Mouse (Mus musculus) adrenal gland, adult 2 months (tissue): ENCODE data around the gene Grin2d. TPM values are rescaled to one million over a fixed set of nuclear protein-coding genes. Genes with fewer than 3 reads are reported as not detected.

Experiments
- DNase-seq: peaks from one replicate; pipeline ENCODE4 v3.0.0; 2021
- polyA plus RNA-seq: library from polyadenylated mRNA; depleted of rRNA; stranded (reverse); fragments of >200 nt; gene quantifications from 2 replicates; pipeline ENCODE4 v1.2.3, GENCODE M21; 2012; rRNA removed
- total RNA-seq, 2 experiments: library from RNA; stranded (reverse); gene quantifications; 2 replicates each; pipeline ENCODE4 v1.2.3; 2021

Gene Grin2d
- total and polyA plus RNA-seq, 3 experiments, result 0.40 to 4.0 (median 0.97) TPM

GRCm38 (mm10) chr7:45784524-45785372 is 93.4 kb downstream of the Grin2d start, which contains the start of gene Sult2b1:
Gene Sult2b1 (minus strand): TSS chr7:45784669.
- DNase-seq, result peak; percentile 65

GRCm38 (mm10) chr7:45783511-45784091 is 94.6 kb downstream of the Grin2d start, which contains the start of gene Lmtk3:
Gene Lmtk3 (plus strand): TSS chr7:45783738.
- DNase-seq, result peak; percentile 72

- no peak for DNase-seq
Measured at GRCm38 (mm10) chr7:45782271-45782670, 95.9 kb downstream of the Grin2d start.

Other genes with a start within 250 kb of the Grin2d start
- gene Mamstr, start 238.4 kb downstream of the Grin2d start, total RNA-seq, result 1 to 10 TPM; 3.0 to 5.8 TPM
- 5.1 and 5.8 TPM in 2 replicates for gene Mamstr, start 238.4 kb downstream of the Grin2d start, polyA plus RNA-seq
- under 1 TPM in 1 of 2 experiments, not detected in 1; 0.09 TPM for gene Fut2, start 212.0 kb downstream of the Grin2d start, total RNA-seq
- not detected in 2 replicates for gene Fut2, start 212.0 kb downstream of the Grin2d start, polyA plus RNA-seq
- gene Ntn5, start 194.4 kb downstream of the Grin2d start, total RNA-seq, result under 1 TPM in 1 of 2 experiments, not detected in 1; 0.31 TPM
- 0.40 and 0.86 TPM in 2 replicates for gene Ntn5, start 194.4 kb downstream of the Grin2d start, polyA plus RNA-seq
- under 1 TPM; 0.29 to 0.41 TPM for gene Sec1, start 184.0 kb downstream of the Grin2d start, total RNA-seq
- 0.57 and 0.58 TPM in 2 replicates for gene Sec1, start 184.0 kb downstream of the Grin2d start, polyA plus RNA-seq
- gene Car11, start 178.5 kb downstream of the Grin2d start, total RNA-seq, result 10 to 100 TPM; 10.9 to 18.6 TPM
- gene Car11, start 178.5 kb downstream of the Grin2d start, polyA plus RNA-seq, result 30.0 and 38.2 TPM in 2 replicates
- gene Dbp, start 173.3 kb downstream of the Grin2d start, total RNA-seq, result 100 to 1,000 TPM in 1 of 2 experiments, 10 to 100 TPM in 1; 54.3 to 225 TPM
- 569 and 796 TPM in 2 replicates for gene Dbp, start 173.3 kb downstream of the Grin2d start, polyA plus RNA-seq
- gene Rpl18, start 162.9 kb downstream of the Grin2d start, total RNA-seq, result 1,000 to 10,000 TPM in 1 of 2 experiments, 100 to 1,000 TPM in 1; 972 to 1,050 TPM
- gene Rpl18, start 162.9 kb downstream of the Grin2d start, polyA plus RNA-seq, result 1,143 and 1,258 TPM in 2 replicates
- 10 to 100 TPM; 38.9 to 39.5 TPM for gene Sphk2, start 160.4 kb downstream of the Grin2d start, total RNA-seq
- 90.9 and 92.5 TPM in 2 replicates for gene Sphk2, start 160.4 kb downstream of the Grin2d start, polyA plus RNA-seq
- under 1 TPM; 0.72 to 0.86 TPM for gene Fam83e, start 157.2 kb downstream of the Grin2d start, total RNA-seq
- 0.86 and 2.0 TPM in 2 replicates for gene Fam83e, start 157.2 kb downstream of the Grin2d start, polyA plus RNA-seq
- not detected for gene Spaca4, start 152.6 kb downstream of the Grin2d start, total RNA-seq
- not detected in 2 replicates for gene Spaca4, start 152.6 kb downstream of the Grin2d start, polyA plus RNA-seq
- 1 to 10 TPM; 6.2 to 8.6 TPM for gene Lmtk3, start 94.6 kb downstream of the Grin2d start, total RNA-seq
- 38.0 and 61.3 TPM in 2 replicates for gene Lmtk3, start 94.6 kb downstream of the Grin2d start, polyA plus RNA-seq
- gene Sult2b1, start 93.7 kb downstream of the Grin2d start, total RNA-seq, result 1 to 10 TPM in 1 of 2 experiments, under 1 TPM in 1; 0.49 to 2.0 TPM
- 1.6 and 2.9 TPM in 2 replicates for gene Sult2b1, start 93.7 kb downstream of the Grin2d start, polyA plus RNA-seq
- gene Cyth2, start 63.8 kb downstream of the Grin2d start, total RNA-seq, result 100 to 1,000 TPM; 127 to 129 TPM
- gene Cyth2, start 63.8 kb downstream of the Grin2d start, polyA plus RNA-seq, result 147 and 170 TPM in 2 replicates
- under 1 TPM in 1 of 2 experiments, not detected in 1; 0.20 TPM for gene Kcnj14, start 53.6 kb downstream of the Grin2d start, total RNA-seq
- 0.70 and 1.8 TPM in 2 replicates for gene Kcnj14, start 53.6 kb downstream of the Grin2d start, polyA plus RNA-seq
- gene Grwd1, start 47.4 kb downstream of the Grin2d start, total RNA-seq, result 10 to 100 TPM; 26.9 to 30.1 TPM
- 22.1 and 27.4 TPM in 2 replicates for gene Grwd1, start 47.4 kb downstream of the Grin2d start, polyA plus RNA-seq
- gene Kdelr1, start 5.6 kb downstream of the Grin2d start, total RNA-seq, result 100 to 1,000 TPM; 128 to 147 TPM
- 235 and 251 TPM in 2 replicates for gene Kdelr1, start 5.6 kb downstream of the Grin2d start, polyA plus RNA-seq
- not detected for gene Syngr4, start 18.3 kb upstream of the Grin2d start, total RNA-seq
- 0.90 and 0.98 TPM in 2 replicates for gene Syngr4, start 18.3 kb upstream of the Grin2d start, polyA plus RNA-seq
- gene Tmem143, start 18.6 kb upstream of the Grin2d start, total RNA-seq, result 10 to 100 TPM; 60.8 to 65.3 TPM
- gene Tmem143, start 18.6 kb upstream of the Grin2d start, polyA plus RNA-seq, result 173 and 207 TPM in 2 replicates
- gene Emp3, start 43.0 kb upstream of the Grin2d start, total RNA-seq, result 100 to 1,000 TPM; 327 to 620 TPM
- 855 and 1,123 TPM in 2 replicates for gene Emp3, start 43.0 kb upstream of the Grin2d start, polyA plus RNA-seq
- gene Ccdc114, start 45.7 kb upstream of the Grin2d start, total RNA-seq, result 10 to 100 TPM; 13.3 to 68.3 TPM
- 19.2 and 23.9 TPM in 2 replicates for gene Ccdc114, start 45.7 kb upstream of the Grin2d start, polyA plus RNA-seq
- under 1 TPM; 0.14 to 0.66 TPM for gene Abcc6, start 151.9 kb upstream of the Grin2d start, total RNA-seq
- 0.19 and 0.30 TPM in 2 replicates for gene Abcc6, start 151.9 kb upstream of the Grin2d start, polyA plus RNA-seq
- gene Nomo1, start 155.3 kb upstream of the Grin2d start, total RNA-seq, result 10 to 100 TPM; 58.7 to 65.3 TPM
- 25.1 and 34.3 TPM in 2 replicates for gene Nomo1, start 155.3 kb upstream of the Grin2d start, polyA plus RNA-seq
- gene Kcnj11, start 222.4 kb upstream of the Grin2d start, total RNA-seq, result 1 to 10 TPM; 2.9 to 3.2 TPM
- 1.0 and 3.4 TPM in 2 replicates for gene Kcnj11, start 222.4 kb upstream of the Grin2d start, polyA plus RNA-seq